Mouse (Mus musculus): Measurements from ENCODE around the gene Itsn1.

Itsn1 gene

DNA sequence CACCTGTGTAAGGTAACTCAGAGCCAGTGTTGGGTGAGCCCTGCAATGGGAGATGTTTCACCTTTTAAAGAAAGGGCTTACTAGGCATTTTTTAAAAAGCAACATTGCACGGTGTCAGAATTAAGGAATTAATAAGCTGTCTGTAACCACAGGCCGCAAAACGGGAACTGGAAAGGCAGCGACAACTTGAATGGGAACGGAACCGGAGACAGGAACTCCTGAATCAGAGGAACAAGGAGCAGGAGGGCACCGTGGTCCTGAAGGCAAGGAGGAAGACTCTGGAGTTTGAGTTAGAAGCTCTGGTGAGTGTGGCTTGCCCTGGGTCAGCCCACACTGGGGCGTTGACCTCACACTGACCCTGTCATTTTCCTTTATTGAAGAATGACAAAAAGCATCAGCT is 91.2 kb downstream of the Itsn1 start:
- DNase-seq, result no peak

DNA sequence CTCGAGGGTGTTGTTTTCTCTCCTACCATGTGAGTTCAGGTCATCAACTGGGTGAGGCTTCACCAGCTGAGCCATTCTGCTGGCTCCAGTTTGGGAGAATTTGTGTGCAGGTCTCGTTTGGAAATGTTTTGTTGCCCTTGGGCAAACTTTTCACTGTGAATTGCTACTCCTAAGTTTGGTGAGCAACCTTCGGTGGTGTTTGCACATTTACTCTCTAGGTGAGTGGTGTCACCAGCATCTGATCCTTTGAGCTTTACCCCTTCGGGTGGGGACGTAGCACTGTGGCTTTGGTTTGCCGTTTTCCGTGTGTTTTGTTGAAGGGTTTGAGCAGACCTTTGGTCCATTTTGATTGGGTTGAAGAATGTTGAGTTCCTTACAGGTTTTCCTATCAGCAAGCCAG is 93.2 kb downstream of the Itsn1 start:
- no peak for DNase-seq

DNA sequence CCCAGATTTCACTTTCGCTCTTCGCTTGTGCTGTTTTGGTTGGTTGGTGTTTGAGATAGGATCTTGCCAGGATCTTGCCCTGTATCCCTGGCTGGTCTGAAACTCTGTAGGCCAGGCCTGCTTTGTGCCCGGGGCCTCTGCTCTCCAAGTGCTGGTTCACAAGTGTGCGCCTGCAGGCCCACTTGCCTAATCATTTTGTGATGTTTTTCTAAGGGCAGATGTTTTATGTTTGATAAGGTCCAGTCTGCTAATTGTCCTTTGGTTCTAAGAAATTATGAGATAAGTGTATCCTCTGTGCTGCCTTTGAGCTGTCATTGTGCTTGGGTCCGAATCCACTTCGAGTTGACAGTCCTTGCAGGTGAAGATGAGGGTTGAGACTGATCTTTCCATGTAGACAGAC is 93.7 kb downstream of the Itsn1 start:
- no peak for DNase-seq

GRCm38 (mm10) chr16:91825774-91826325 is 96.8 kb downstream of the Itsn1 start:
- no peak for DNase-seq

DNA sequence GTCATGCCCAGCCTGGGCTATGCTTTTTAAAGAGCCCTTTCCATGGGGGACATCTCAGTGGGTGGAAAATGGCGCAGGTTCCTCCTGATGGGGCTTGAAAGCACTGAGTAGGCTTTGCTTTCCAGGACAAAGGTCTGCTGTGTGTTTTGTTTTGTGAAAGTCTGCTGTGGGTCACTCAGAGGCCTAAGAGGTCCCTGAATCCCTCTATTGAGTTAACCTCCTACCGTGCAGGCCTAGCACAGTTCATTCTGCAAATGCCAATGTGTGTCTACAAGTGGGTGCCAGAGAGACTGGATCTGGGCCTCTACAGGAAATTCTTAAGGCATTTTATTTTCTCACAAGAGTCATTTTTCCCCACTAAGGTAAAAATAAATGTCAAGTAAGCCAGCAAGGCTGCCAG is 97.8 kb downstream of the Itsn1 start:
- no peak for DNase-seq

DNA sequence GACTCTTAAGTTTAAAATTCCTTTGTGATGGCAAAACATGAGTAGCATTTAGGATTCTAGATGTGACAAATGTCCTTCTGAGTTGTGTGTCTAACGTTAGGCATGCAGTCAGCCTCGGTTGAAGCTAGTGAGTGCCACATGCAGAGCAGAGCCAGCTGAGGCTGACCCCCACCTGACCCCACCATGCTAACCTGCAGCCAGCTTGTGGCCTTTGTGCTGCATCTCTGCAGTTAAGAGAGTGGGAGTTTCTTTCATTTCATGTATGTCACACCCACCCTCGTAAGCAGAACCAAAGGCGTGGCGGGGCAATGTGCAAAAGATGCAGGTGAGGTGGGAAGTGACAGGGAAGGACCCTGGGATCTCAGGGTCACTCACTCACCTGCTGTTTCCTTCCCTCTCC is 98.4 kb downstream of the Itsn1 start:
- no peak for DNase-seq

GRCm38 (mm10) chr16:91828160-91828559 is 99.1 kb downstream of the Itsn1 start:
- DNase-seq, result no peak

GRCm38 (mm10) chr16:91828603-91829002 is 99.5 kb downstream of the Itsn1 start:
- no peak for DNase-seq

- no peak for DNase-seq
Observed at GRCm38 (mm10) chr16:91829121-91829520, 100.0 kb downstream of the Itsn1 start.

DNA sequence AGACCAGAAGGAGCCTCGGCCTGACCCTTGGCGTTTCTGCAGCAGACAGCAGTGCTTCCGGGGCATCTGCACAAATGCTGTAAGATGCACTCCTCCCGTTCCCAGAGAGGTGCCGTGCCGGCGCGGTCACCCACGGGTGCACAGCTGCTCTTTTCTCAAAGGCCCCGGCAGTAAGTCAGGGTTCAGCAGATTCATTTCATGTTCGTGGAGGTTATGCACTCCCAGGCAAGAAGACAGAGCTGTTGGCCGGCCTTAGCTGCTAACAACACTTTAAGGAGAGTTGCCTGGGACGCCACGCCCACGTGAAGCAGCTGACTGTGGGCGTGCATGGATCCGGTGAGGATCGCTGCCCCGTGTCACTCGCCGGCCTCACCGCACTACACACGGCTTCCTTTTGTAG is 101.2 kb downstream of the Itsn1 start:
- DNase-seq, result no peak

GRCm38 (mm10) chr16:91833121-91833520 is 104.0 kb downstream of the Itsn1 start:
- no peak for DNase-seq

DNA sequence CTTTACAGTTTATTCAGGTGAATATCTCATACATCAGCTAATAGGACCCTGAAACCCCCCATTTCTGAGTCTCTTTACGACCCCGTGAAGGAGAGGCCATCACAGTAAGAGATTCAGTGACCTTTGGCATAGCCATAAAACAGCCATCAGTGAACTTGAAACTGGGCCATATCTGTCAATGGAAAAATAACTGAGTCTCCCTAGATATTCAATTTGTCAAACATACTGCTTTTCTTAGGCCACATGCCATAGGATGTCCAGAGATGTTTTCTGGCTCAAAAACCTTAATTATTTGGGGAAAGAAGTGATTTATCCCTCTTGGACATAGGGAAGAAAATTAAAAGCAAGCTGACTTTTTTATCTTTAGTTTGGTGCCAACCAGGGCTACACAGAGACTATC is 104.5 kb downstream of the Itsn1 start:
- no peak for DNase-seq

GRCm38 (mm10) chr16:91833981-91834380 is 104.9 kb downstream of the Itsn1 start:
- no peak for DNase-seq

DNA sequence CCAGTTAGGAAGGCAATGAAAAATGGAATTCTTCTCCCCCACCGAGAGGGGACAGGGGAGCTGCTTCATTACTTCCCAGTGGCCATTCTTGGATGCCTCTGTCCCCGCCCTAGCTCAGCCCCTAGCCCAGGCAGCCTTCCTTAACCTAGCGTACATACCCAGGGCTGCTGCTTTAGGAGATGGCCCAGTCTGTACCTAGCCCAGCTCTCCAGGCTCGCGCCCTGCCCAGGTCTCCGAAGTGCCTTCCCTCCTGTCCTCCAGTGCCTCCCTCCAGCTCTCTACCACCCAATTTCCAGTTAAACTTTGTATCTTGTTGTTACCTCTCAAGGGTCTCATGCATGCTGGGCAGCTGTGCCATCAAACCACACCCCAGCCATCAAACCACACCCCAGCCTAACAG is 106.7 kb downstream of the Itsn1 start:
- no peak for DNase-seq

- DNase-seq, result no peak
Observed at GRCm38 (mm10) chr16:91836592-91837557, 107.8 kb downstream of the Itsn1 start.

GRCm38 (mm10) chr16:91837558-91838041 is 108.5 kb downstream of the Itsn1 start:
- no peak for DNase-seq

- DNase-seq, result no peak
Observed at GRCm38 (mm10) chr16:91838771-91839170, 109.7 kb downstream of the Itsn1 start.

DNA sequence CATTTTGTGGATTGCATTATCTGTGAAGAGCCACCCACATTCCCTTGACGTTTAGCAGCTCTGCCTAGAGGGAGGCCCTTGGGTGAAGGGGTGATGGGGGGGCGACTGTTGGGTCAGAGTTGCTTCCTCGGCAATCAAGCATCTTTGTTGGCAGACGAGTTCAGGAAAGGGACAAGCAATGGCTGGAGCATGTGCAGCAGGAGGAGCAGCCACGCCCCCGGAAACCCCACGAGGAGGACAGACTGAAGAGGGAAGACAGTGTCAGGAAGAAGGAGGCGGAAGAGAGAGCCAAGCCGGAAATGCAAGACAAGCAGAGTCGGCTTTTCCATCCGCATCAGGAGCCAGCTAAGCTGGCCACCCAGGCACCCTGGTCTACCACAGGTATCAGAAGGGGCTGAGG is 110.4 kb downstream of the Itsn1 start:
- no peak for DNase-seq

DNA sequence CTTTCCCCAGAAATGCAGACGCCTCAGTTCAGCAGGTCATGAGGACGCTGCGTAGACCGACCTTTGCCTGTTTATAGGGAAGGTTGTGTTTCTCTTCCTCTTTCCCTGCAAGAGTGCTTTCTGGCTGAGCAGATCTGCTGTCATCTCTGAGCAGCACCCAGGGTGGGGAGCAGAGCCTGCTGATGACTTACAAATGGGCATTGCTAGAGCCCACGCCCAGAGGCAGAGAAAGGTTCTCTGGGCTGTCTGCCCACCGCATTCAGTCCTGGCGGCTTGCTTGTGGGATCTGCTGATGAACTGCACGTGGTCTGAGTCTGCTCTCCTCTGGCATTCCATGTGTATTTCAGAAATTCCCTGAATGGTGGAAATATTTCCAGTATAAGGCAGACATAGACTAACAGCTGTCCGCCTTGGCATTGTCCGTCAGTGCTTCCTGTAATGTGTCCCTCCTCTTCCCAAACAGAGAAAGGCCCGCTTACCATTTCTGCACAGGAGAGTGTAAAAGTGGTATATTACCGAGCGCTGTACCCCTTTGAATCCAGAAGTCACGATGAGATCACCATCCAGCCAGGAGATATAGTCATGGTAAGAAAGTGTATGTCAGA is 112.0 kb downstream of the Itsn1 start:
- no peak for DNase-seq

- DNase-seq, result no peak
Observed at GRCm38 (mm10) chr16:91846089-91846741, 117.1 kb downstream of the Itsn1 start.

GRCm38 (mm10) chr16:91847525-91848225 is 118.6 kb downstream of the Itsn1 start:
- no peak for DNase-seq

GRCm38 (mm10) chr16:91848505-91848904 is 119.4 kb downstream of the Itsn1 start:
- no peak for DNase-seq
